Mouse (Mus musculus): ENCODE data around the gene Cnot2.

Cnot2 gene

GRCm38 (mm10) chr10:116473759-116474549 lies 107.4 kb downstream of the Cnot2 start, which contains the start of gene Kcnmb4:
Gene Kcnmb4 (minus strand): TSS chr10:116473878.
- peak; percentile 43 to 67 for DNase-seq

- DNase-seq = peak; percentile 72 to 80
Observed at GRCm38 (mm10) chr10:116473071-116473758, 108.1 kb downstream of the Cnot2 start.

- DNase-seq = no peak
Observed at GRCm38 (mm10) chr10:116472579-116472978, 108.7 kb downstream of the Cnot2 start.

GRCm38 (mm10) chr10:116470306-116470925 lies 110.9 kb downstream of the Cnot2 start:
- DNase-seq = no peak

- DNase-seq = no peak
Observed at GRCm38 (mm10) chr10:116468094-116468493, 113.2 kb downstream of the Cnot2 start.

- peak in 1 of 2 experiments; percentile 20 for DNase-seq
Observed at GRCm38 (mm10) chr10:116463753-116464345, 117.5 kb downstream of the Cnot2 start.

GRCm38 (mm10) chr10:116461443-116461842 lies 119.9 kb downstream of the Cnot2 start:
- no peak for DNase-seq

GRCm38 (mm10) chr10:116458786-116459185 lies 122.5 kb downstream of the Cnot2 start:
- no peak for DNase-seq

- no peak for DNase-seq
Observed at GRCm38 (mm10) chr10:116452771-116453170, 128.5 kb downstream of the Cnot2 start.

GRCm38 (mm10) chr10:116450621-116451020 lies 130.7 kb downstream of the Cnot2 start:
- no peak for DNase-seq

GRCm38 (mm10) chr10:116448166-116448565 lies 133.1 kb downstream of the Cnot2 start:
- no peak for DNase-seq

GRCm38 (mm10) chr10:116447176-116447575 lies 134.1 kb downstream of the Cnot2 start:
- DNase-seq = no peak

GRCm38 (mm10) chr10:116446040-116446439 lies 135.3 kb downstream of the Cnot2 start:
- no peak for DNase-seq

GRCm38 (mm10) chr10:116444826-116445225 lies 136.5 kb downstream of the Cnot2 start:
- no peak for DNase-seq

GRCm38 (mm10) chr10:116444371-116444770 lies 136.9 kb downstream of the Cnot2 start:
- no peak for DNase-seq

- DNase-seq = no peak
Observed at GRCm38 (mm10) chr10:116440946-116441345, 140.4 kb downstream of the Cnot2 start.

- no peak for DNase-seq
Observed at GRCm38 (mm10) chr10:116440088-116440487, 141.2 kb downstream of the Cnot2 start.

GRCm38 (mm10) chr10:116435455-116435854 lies 145.9 kb downstream of the Cnot2 start:
- DNase-seq = no peak
